Mouse (Mus musculus) embryonic stem cell, embryonic (primary cell): Measurements from ENCODE around the gene Hibadh.

ENCODE experiments used
- CTCF ChIA-PET, 4 experiments: fragments of 300-600 bp in 2 of 4; fragments of 350-600 bp in 2 of 4; sonication (Branson Sonifier 250); formaldehyde crosslinking; loops; one replicate each; lab custom pipeline; 2022; ENCODE audit warnings: inconsistent platforms in 2 of 4; lab: Charles Lee
- POLR2A ChIA-PET, 4 experiments: fragments of 300-600 bp in 2 of 4; fragments of 350-600 bp in 2 of 4; sonication (Branson Sonifier 250); formaldehyde crosslinking; loops; one replicate each; lab custom pipeline; 2022; ENCODE audit warnings: antibody characterized with exemption in 4 of 4, inconsistent platforms in 1 of 4; lab: Charles Lee

Gene Hibadh

DNA sequence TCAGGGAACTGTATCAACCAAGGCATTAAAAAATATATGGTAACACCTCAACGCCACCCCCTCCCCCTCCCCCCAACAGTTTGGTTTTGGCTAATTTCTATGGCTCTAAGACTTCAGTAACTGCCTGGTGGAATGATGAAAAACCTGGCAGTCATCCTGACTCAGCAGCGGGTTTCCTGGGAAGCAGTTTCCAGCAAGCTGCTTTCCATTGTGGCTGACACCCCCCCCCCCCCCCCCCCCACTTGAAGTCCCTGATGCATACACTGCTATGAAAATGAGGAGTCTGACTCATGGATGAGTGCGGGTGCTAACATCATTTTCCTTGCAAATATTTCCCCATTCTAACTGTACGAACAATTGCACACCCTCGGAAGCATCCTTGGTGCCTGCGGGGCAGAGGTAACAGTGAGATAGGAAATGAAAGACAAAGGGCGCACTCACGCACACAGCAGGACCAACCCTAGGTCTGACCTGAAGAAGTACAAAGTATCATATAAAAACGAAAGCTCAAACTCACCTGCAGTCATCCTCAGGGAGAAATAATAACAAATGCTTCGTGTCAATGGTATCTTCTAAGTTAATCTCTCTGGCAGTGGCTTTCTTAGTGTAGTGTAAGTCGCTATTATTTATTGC is 105.0 kb downstream of the Hibadh start:
- POLR2A ChIA-PET: interaction anchor here in 1 of 4 experiments (0.6 to 1.7 kb wide), 5 partner anchors 14 to 262 kb away, joined by 3 to 6 read pairs (median 4); no protein-coding TSS in a partner anchor

DNA sequence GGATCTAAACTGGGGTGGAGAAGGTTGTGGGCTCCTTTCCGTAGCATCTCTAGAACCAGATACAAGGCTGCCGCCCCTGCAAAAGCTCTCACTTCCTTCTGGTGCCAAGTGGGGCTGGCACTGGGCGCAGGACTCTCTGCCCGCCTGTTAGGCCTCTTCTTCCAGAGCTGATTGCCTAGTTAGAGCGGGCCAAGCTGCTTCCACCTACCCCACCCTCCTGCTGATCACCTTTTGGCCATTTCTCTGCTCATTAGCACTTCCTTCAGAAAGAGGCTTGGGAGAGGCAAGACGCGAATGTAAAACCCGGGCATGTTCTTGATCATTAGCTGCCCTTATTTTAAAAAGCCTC is 108.1 kb downstream of the Hibadh start:
- POLR2A ChIA-PET: interaction anchor here in 2 of 4 experiments (1.3 to 2.1 kb wide), 2 partner anchors 11 to 27 kb away, joined by 4 to 6 read pairs; no protein-coding TSS in a partner anchor

More for the DNA sequence above, 105.0 kb downstream of the Hibadh start:
- CTCF ChIA-PET: interaction anchor here in 1 of 4 experiments (1.6 kb wide), 1 partner anchor 45 kb away, joined by 3 read pairs; no protein-coding TSS in a partner anchor

DNA sequence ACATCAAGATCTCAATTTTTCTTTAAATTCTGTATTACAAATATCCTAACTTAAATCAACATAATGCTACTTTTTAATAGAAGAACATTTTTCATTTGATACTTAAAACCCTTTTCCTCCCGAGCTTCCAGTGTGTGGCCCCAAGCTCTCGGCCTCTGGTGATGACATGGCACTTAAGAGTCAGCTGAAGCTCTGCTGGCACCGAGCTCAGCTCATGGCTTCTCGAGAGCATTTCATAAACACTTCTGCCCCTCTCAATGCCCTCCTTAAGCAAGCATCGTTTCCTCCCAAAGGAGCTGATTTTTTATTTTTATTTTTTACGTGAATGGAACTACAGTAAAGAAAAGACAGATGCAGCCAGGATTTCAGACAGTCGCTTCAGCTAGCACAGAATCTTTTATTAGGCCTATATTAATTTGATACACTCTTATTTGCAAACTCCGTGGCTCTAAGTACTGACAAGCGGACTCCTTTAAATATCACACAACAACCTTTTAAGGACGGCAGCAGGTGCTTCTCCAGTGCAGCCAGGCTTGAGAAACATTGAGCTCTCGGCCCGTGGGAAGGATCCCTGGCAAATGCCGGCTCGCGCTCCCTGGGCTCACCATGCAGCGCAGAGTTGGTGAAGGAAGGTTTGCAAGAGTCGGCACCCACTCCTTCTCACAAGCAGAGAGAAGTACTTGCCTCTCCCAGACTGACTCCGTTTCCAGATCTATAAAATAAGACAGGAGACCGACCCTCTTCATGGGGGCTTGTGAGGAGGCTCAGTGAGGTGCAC is 108.6 kb downstream of the Hibadh start:
- POLR2A ChIA-PET: interaction anchor here in 3 of 4 experiments (0.6 to 2.1 kb wide), 7 partner anchors 10 to 126 kb away, joined by 3 to 6 read pairs (median 3); no protein-coding TSS in a partner anchor

More for the DNA sequence above, 108.1 kb downstream of the Hibadh start:
- CTCF ChIA-PET: interaction anchor here in 1 of 4 experiments (0.6 kb wide), 1 partner anchor 120 kb away, joined by 3 read pairs; no protein-coding TSS in a partner anchor

DNA sequence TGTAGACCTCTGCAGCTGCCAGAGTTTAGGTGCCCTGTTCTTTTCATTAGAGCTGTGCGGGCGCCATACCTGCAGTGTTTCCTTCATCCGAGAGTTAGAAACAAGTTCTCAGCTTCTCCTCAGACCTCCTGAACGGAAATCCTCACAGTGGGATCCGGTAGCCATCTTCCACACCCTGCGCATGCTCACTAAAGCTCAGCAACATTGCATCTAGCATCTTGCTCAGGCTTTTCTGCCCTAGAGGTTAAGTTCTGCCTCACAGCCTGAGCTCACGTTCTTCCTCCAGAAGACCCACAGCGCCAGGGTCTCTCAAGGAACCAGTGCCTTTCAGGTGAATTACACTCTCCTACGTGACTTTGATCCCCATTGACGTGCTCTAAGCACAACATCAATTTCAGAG is 109.3 kb downstream of the Hibadh start:
- ChIA-PET CTCF (interaction anchor here in 2 of 4 experiments (1.3 to 1.6 kb wide), 2 partner anchors 272 to 274 kb away, joined by 3 to 6 read pairs; no protein-coding TSS in a partner anchor), POLR2A (interaction anchor here in 3 of 4 experiments (0.6 to 2.1 kb wide), 6 partner anchors 10 to 125 kb away, joined by 3 to 6 read pairs (median 3); no protein-coding TSS in a partner anchor)

More for the DNA sequence above, 108.6 kb downstream of the Hibadh start:
- CTCF ChIA-PET: interaction anchor here in 2 of 4 experiments (1.3 to 1.6 kb wide), 2 partner anchors 272 to 275 kb away, joined by 3 to 6 read pairs; no protein-coding TSS in a partner anchor

DNA sequence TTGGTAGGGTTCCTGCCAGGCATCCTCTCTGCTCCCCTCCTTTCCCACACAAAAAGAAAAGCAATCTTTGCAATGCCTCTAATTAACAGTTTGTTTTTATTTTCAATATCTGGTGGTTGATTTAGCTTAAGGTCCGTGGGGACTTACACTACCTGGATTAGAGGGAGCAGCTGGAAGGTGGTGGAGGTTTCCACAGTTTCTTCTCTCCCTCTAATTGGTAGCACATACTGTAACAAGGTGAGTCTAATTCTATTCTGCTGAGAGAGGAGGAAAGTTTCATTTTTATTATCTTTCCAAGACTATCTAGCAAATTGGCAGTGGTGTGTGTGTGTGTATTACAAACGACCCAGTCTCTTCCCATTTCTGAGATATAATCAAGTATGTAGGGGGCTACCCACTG is 116.0 kb downstream of the Hibadh start:
- POLR2A ChIA-PET: interaction anchor here in 1 of 4 experiments (1.3 kb wide), 1 partner anchor 20 kb away, joined by 4 read pairs; no protein-coding TSS in a partner anchor
- CTCF ChIA-PET: no interaction called here

DNA sequence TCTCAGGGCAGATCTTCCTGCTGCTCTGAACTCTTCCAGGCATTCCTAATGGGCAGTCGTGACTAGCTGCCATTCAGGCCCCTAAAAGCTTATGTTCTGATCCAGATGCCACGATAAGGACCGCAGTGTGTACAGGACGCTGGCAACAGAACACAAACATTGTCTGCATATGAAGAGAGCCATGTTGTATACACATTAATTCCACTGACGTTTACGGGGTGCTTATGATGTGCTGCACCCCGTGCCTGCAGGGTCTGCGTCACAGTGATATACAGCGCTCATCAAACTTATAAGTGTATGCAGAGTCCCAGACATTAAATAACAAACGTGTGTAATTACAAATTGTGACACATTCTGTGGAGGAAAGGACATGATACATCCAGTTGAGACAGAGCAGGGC is 121.5 kb downstream of the Hibadh start:
- ChIA-PET CTCF (no interaction called here), POLR2A (interaction anchor here in 2 of 4 experiments (0.6 to 1.2 kb wide), 2 partner anchors 11 to 15 kb away, joined by 3 read pairs; no protein-coding TSS in a partner anchor)

DNA sequence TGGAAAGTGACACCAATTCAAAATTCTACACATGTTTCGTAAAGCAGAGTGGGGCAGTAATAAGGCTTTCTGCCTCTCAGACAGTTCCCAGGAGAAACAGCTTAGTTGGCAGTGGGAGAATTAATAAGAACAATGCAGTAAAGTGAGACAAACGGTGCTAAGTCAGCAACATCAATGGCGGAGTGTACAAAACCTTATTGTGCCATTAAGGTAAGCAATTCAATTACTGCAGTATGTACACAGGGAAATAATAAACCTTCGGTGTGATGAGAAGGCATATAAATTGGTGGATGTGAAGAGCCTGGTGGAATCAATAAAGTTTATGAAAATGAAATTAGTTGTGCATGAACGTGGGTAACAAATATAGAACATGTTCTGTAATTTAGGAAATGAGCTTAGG is 122.9 kb downstream of the Hibadh start:
- CTCF ChIA-PET: interaction anchor here in 1 of 4 experiments (0.6 kb wide), 1 partner anchor 729 kb away, joined by 4 read pairs; no protein-coding TSS in a partner anchor
- POLR2A ChIA-PET: no interaction called here

DNA sequence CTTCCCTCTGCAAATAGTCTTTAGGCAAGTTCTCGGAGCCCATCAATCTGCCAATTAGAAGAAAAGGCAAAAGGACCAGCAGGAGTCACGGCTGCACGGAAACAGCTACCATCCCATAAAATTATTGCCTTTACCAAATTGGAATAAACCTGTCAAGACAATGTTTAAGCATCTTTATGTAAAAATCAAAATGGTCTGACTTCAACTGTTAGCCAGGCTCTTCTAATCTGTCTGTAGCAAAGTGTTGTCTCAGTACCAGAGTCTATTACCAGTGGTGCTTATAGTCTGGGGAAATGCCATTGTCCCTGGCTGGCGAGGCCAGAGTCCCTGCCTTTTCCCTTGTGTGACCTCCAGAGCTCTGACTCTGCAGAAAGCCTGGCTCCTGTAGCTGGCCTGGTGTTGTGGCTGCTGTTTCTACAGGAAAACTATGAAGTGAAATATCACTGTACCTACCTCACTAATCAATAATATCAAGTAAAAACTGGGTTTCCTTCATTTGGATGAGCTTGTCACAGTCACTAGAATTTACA is 126.2 kb downstream of the Hibadh start:
- POLR2A ChIA-PET: no interaction called here
- CTCF ChIA-PET: interaction anchor here in 1 of 4 experiments (0.7 kb wide), 1 partner anchor 210 kb away, joined by 3 read pairs; no protein-coding TSS in a partner anchor

DNA sequence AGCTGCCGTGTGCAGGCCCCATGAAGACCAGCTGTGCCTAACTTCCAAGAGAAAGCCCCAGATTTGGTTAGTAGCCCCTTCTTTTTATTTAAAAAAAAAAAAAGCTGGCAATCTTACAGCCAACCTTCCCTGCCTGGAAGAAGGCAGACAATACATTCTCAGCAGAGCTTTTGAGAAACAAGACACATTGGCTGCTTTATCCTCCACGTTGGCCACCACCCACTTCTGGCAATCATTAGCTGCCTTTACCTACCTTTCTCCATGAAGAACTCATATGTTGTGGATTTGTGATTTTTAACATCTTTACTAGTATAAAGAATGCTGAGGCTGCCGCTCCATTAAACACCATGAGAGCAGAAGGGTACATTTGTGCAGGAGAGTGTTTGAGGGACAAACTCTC is 131.4 kb downstream of the Hibadh start:
- ChIA-PET POLR2A (interaction anchor here in 1 of 4 experiments (0.6 to 1.4 kb wide), 2 partner anchors 61 to 1449 kb away, joined by 3 read pairs; no protein-coding TSS in a partner anchor), CTCF (interaction anchor here in 1 of 4 experiments (0.6 kb wide), 1 partner anchor 479 kb away, joined by 3 read pairs; no protein-coding TSS in a partner anchor)

DNA sequence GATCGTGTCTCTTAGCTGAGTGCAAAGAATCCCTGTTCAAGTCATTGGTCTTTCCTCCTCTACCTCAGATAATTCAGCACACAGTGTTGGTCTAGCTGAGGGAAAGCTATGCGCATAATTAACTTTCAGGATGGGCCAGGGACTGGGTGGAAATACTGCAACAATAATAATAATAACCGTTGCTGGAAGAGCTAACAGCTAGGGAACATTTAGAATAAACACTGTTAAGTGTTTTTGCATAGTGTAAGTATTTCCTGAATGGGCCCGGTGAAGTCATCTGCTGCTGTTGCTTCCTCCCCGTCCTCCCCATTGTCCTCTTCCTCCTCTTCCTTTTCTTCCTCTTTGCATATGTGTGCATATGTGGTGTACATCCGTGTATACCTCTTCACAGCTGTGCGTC is 132.2 kb downstream of the Hibadh start:
- ChIA-PET POLR2A (interaction anchor here in 1 of 4 experiments (0.9 to 1.4 kb wide), 3 partner anchors 18 to 62 kb away, joined by 3 read pairs; no protein-coding TSS in a partner anchor), CTCF (no interaction called here)

DNA sequence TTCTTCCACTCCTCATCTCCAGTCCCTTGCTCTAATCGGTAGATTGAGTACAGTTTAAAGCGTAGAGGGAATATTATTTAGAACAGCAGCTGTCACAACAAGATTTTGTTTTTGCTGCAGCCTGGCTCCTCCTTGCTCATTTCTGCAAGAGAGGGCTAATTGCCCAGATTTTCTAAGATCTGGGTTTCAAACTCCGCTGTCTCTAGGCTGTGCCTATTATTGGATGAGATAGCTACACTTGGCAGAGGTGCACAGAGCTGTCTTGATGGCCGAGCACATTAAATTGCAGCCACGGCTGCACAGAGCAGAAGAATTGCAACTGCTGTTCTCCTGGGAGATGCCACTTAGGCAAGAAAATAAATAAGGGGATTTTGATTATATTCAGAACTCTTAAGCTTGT is 133.0 kb downstream of the Hibadh start:
- POLR2A ChIA-PET: interaction anchor here in 1 of 4 experiments (0.9 to 1.4 kb wide), 3 partner anchors 17 to 24 kb away, joined by 3 read pairs; no protein-coding TSS in a partner anchor
- CTCF ChIA-PET: interaction anchor here in 1 of 4 experiments (1.0 kb wide), 1 partner anchor 17 kb away, joined by 3 read pairs; no protein-coding TSS in a partner anchor

DNA sequence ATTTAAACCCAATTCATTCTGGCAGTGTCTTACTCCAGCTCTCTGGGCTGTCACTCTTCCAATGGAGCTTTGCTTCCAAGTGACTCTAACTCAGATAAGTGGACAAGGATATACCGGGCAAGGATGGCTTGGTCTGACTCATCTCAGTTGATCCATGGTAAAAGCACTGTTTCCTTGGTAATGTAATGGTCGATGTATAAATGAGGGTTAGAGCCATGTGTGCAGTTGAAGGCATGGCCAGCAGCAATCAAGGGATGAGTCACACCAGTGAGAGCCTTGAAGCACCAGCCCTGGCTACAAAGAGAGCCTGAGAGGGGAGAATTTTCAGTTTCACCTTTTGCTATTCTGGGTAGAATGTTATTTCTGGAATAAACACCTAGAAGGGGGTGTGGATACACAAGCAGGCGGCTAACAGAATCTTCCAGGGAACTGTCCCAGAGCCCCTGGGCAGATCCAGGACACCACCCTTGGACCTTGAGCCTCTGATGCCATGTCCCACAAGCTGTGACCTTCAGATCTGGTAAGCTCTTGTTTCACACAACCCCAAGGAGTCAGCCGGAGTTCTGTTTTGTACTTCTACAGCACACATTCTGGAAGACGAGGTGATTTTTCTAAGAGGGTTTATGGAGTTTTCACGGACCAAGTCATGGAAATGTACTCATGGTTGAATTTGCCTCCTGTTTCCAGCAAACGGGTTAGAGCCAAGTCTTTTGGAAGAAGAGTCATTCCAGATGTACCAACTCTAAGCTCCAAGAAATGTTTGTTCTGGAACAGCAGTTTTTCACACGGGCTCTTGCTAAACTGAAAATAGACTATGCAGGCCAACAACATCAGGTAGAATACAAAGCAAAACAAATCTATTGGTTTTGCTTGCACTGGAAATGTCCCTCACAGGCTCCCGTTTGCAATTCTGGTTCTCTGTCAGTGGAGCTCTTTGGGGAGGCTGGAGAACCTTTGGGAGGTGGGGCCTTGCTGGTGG is 134.1 kb downstream of the Hibadh start:
- CTCF ChIA-PET: interaction anchor here in 1 of 4 experiments (1.0 kb wide), 1 partner anchor 16 kb away, joined by 3 read pairs; no protein-coding TSS in a partner anchor
- POLR2A ChIA-PET: interaction anchor here in 1 of 4 experiments (1.0 to 1.4 kb wide), 2 partner anchors 12 to 16 kb away, joined by 3 read pairs; no protein-coding TSS in a partner anchor

DNA sequence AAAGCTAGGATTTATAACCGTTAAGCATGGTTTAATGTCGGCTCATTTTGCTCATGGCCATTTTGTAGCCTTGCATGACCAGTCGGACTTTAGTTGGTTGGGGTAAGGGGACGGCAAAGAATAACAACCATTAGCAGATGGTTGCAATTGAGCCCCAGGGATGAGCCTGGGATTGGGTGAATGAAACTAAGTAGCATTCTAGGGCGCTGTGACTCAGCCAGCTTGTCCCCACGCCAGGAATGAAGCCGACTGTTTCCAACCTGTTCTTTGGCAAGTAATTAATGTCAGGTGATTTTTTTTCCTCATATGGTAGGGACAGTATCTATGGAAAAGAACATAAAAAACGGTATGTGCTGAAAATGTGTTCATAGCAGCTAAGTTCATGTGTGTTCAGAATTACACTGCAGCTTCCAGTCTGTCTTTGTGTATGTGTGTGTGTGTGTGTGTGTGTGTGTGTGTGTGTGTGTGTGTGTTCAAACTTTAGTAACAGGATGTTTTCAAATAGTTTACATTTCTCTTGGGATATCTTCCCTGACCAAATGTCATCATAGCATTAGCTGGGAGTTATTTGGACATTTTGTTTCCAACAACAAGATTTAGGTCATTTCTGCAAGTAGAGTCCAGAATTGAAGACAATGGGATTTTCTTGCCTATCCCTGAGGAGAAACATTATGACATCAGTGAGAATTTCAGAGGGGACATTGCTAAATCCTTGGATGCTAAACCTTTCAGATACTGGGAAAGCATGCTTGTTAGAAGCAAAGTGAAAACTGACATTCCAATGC is 135.3 kb downstream of the Hibadh start:
- POLR2A ChIA-PET: no interaction called here
- CTCF ChIA-PET: no interaction called here

DNA sequence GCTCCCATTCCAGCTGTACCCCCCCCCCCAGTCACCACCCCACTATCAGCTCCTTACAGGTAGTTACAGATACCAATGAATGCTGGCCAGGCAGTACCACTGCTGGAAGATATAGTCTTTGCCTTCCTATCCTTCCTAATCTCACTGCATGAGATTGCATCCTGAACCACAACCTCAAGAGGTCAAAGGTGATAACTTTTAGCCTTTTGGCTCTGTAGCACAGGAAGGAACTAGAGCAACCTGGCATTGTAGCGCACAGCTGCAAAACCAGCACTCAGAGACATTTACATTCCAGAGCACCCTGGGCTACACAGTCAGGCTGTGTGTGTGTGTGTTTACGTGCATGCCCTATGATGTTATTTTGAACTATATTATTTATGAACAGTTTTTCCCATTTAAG is 137.2 kb downstream of the Hibadh start:
- POLR2A ChIA-PET: interaction anchor here in 1 of 4 experiments (0.6 to 1.5 kb wide), 2 partner anchors 28 to 102 kb away, joined by 3 to 4 read pairs; no protein-coding TSS in a partner anchor

DNA sequence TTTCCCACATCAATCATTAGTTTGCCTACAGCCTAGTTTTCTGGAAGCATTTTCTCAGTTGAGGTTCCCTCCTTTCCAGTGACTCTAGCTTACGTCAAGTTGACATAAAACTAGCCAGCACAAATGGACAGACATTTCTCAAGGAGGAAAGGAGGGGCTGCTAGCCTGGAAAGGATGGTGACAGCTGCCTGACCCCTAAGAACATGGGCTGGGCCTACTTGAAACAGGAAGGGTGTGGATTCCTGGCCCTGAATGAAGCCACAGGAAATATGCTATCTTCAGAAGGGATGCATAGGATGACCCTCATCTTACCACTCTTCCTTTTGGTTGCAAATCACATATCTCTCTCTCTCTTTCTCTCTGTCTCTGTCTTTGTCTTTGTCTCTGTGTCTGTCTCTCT is 138.7 kb downstream of the Hibadh start:
- CTCF ChIA-PET: no interaction called here

More for the DNA sequence above, 137.2 kb downstream of the Hibadh start:
- CTCF ChIA-PET: no interaction called here

More for the DNA sequence above, 138.7 kb downstream of the Hibadh start:
- POLR2A ChIA-PET: interaction anchor here in 1 of 4 experiments (0.9 kb wide), 1 partner anchor 28 kb away, joined by 3 read pairs; no protein-coding TSS in a partner anchor
